Mouse (Mus musculus) MEL (cell line): ENCODE results near the gene Cmas. TPM values are rescaled to one million over a fixed set of nuclear protein-coding genes. Genes with fewer than 3 reads are reported as not detected.

Experiments used
- DNase-seq: peaks from one replicate; pipeline ENCODE4 v3.0.0; 2011; ENCODE audit warnings: low read depth, low spot score
- H3K27ac ChIP-seq: 2 replicates; pipeline ENCODE4 v1.5.1; 2012; ENCODE audit warnings: low read depth, mild to moderate bottlenecking, control low read depth, low read length, moderate library complexity; ENCODE audit not compliant: control insufficient read depth
- H3K27me3 ChIP-seq, 2 experiments: fragments of 150-350 bp in 1 of 2; sonication (generic) in 1 of 2; 2 replicates each; pipeline ENCODE4 v1.6.1; 2012; ENCODE audit warnings: low read length in 2 of 2, mild to moderate bottlenecking in 2 of 2, improper control_type of control experiment in 1 of 2, moderate library complexity in 1 of 2; ENCODE audit not compliant: insufficient read depth in 2 of 2, control insufficient read depth in 1 of 2
- H3K36me3 ChIP-seq, 2 experiments: 2 replicates each; pipeline ENCODE4 v1.6.1; 2012 to 2014; ENCODE audit warnings: low read length in 2 of 2, improper control_type of control experiment in 1 of 2, inconsistent platforms in 1 of 2, mild to moderate bottlenecking in 1 of 2; ENCODE audit not compliant: insufficient read depth in 2 of 2, control insufficient read depth in 1 of 2
- H3K4me1 ChIP-seq, 2 experiments: fragments of 150-350 bp in 1 of 2; sonication (generic) in 1 of 2; 2 replicates each; pipeline ENCODE4 v1.6.1; 2012; ENCODE audit warnings: low read length in 2 of 2, improper control_type of control experiment in 1 of 2, mild to moderate bottlenecking in 1 of 2; ENCODE audit not compliant: insufficient read depth in 2 of 2, control insufficient read depth in 1 of 2
- H3K4me3 ChIP-seq, 2 experiments: fragments of 150-350 bp in 1 of 2; sonication (generic) in 1 of 2; 2 replicates each; pipeline ENCODE4 v1.5.1; 2012; ENCODE audit warnings: low read depth in 2 of 2, low read length in 2 of 2, mild to moderate bottlenecking in 2 of 2, moderate library complexity in 2 of 2, control low read depth in 1 of 2, improper control_type of control experiment in 1 of 2; ENCODE audit not compliant: control insufficient read depth in 1 of 2, insufficient read depth in 1 of 2
- H3K79me2 ChIP-seq: 2 replicates; pipeline ENCODE4 v1.6.1; 2012; ENCODE audit warnings: mild to moderate bottlenecking, low read length, moderate library complexity; ENCODE audit not compliant: control insufficient read depth, poor library complexity, insufficient read depth
- H3K9ac ChIP-seq: 2 replicates; pipeline ENCODE4 v1.6.1; 2012; ENCODE audit warnings: low read depth, mild to moderate bottlenecking, control low read depth, low read length, moderate library complexity; ENCODE audit not compliant: control insufficient read depth, poor library complexity, severe bottlenecking
- H3K9me3 ChIP-seq: fragments of 150-350 bp; sonication (generic); replicated peaks from 2 replicates; pipeline ENCODE4 v1.6.1; 2012; ENCODE audit warnings: mild to moderate bottlenecking, low read length, improper control_type of control experiment, moderate library complexity; ENCODE audit not compliant: insufficient read depth
- BHLHE40 ChIP-seq: IDR thresholded peaks from 2 replicates; pipeline ENCODE4 v1.6.1; 2012; ENCODE audit warnings: low read depth, mild to moderate bottlenecking, inconsistent platforms, low read length, improper control_type of control experiment, borderline replicate concordance
- CHD1 ChIP-seq: IDR thresholded peaks from 2 replicates; pipeline ENCODE4 v1.6.1; 2012; ENCODE audit warnings: low read depth, mild to moderate bottlenecking, inconsistent platforms, low read length, improper control_type of control experiment
- ETS1 ChIP-seq: IDR thresholded peaks from 2 replicates; pipeline ENCODE4 v1.6.1; 2012; ENCODE audit warnings: low read depth, mild to moderate bottlenecking, inconsistent platforms, low read length, improper control_type of control experiment, moderate library complexity
- GABPA ChIP-seq: IDR thresholded peaks from 2 replicates; pipeline ENCODE4 v1.6.1; 2012; ENCODE audit warnings: low read depth, mild to moderate bottlenecking, inconsistent platforms, low read length, improper control_type of control experiment, moderate library complexity
- KAT2A ChIP-seq: conservative IDR thresholded peaks from 2 replicates; pipeline ENCODE4 v1.6.1; 2012; ENCODE audit warnings: low read depth, low read length, improper control_type of control experiment, inconsistent platforms
- MAX ChIP-seq: IDR thresholded peaks from 2 replicates; pipeline ENCODE4 v1.6.1; 2011; ENCODE audit warnings: low read length, improper control_type of control experiment
- MAZ ChIP-seq: IDR thresholded peaks from 2 replicates; pipeline ENCODE4 v1.6.1; 2012; ENCODE audit warnings: low read depth, mild to moderate bottlenecking, inconsistent platforms, low read length, improper control_type of control experiment
- MEF2A ChIP-seq: IDR thresholded peaks from 2 replicates; pipeline ENCODE4 v1.6.1; 2014; ENCODE audit warnings: low read depth, mild to moderate bottlenecking, inconsistent platforms, low read length, improper control_type of control experiment; ENCODE audit not compliant: poor library complexity, insufficient replicate concordance, severe bottlenecking; ENCODE audit errors: extremely low read depth
- MXI1 ChIP-seq: IDR thresholded peaks from 2 replicates; pipeline ENCODE4 v1.6.1; 2011; ENCODE audit warnings: mild to moderate bottlenecking, low read depth, low read length, improper control_type of control experiment
- MYB ChIP-seq: IDR thresholded peaks from 2 replicates; pipeline ENCODE4 v1.6.1; 2011; ENCODE audit warnings: mild to moderate bottlenecking, low read depth, low read length, improper control_type of control experiment
- MYC ChIP-seq: IDR thresholded peaks from 2 replicates; pipeline ENCODE4 v1.6.1; 2011; ENCODE audit warnings: low read depth, mild to moderate bottlenecking, low read length, improper control_type of control experiment, moderate library complexity
- NRF1 ChIP-seq: IDR thresholded peaks from 2 replicates; pipeline ENCODE4 v1.6.1; 2014; ENCODE audit warnings: low read depth, mild to moderate bottlenecking, inconsistent platforms, low read length, improper control_type of control experiment, moderate library complexity; ENCODE audit not compliant: poor library complexity, insufficient read depth, severe bottlenecking
- RAD21 ChIP-seq: IDR thresholded peaks from 2 replicates; pipeline ENCODE4 v1.6.1; 2011; ENCODE audit warnings: mild to moderate bottlenecking, low read depth, low read length, improper control_type of control experiment
- TAL1 ChIP-seq: IDR thresholded peaks from 2 replicates; pipeline ENCODE4 v1.6.1; 2012; ENCODE audit warnings: mild to moderate bottlenecking, inconsistent platforms, low read length, moderate library complexity, mixed read lengths
- TBP ChIP-seq: IDR thresholded peaks from 2 replicates; pipeline ENCODE4 v1.8.0; 2011; ENCODE audit warnings: low read depth, low read length, improper control_type of control experiment
- USF2 ChIP-seq, 2 experiments: IDR thresholded peaks; 2 replicates each; pipeline ENCODE4 v1.6.1; 2011 to 2012; ENCODE audit warnings: improper control_type of control experiment in 2 of 2, low read length in 2 of 2, borderline replicate concordance in 1 of 2, inconsistent platforms in 1 of 2, low read depth in 1 of 2, mild to moderate bottlenecking in 1 of 2; ENCODE audit not compliant: insufficient read depth in 1 of 2
- ZNF384 ChIP-seq: IDR thresholded peaks from 2 replicates; pipeline ENCODE4 v1.6.1; 2012; ENCODE audit warnings: low read depth, mild to moderate bottlenecking, inconsistent platforms, low read length, improper control_type of control experiment
- polyA plus RNA-seq, 2 experiments: library from polyadenylated mRNA; stranded (reverse) in 1 of 2; unstranded in 1 of 2; fragments of >175 nt in 1 of 2; fragments of >200 nt in 1 of 2; gene quantifications; 2 replicates each; pipeline versions ENCODE4 v1.2.1 to v1.2.4; 2012; ENCODE audit warnings: low replicate concordance in 2 of 2, low read depth in 1 of 2; ENCODE audit not compliant: insufficient read length in 2 of 2, insufficient read depth in 1 of 2, missing spikeins in 1 of 2
- total RNA-seq: library from RNA; depleted of rRNA; stranded (reverse); fragments of 300-350 nt; gene quantifications from 2 replicates; pipeline ENCODE4 v1.2.3, GENCODE M21; 2012

The Cmas gene
- total and polyA plus RNA-seq, 3 experiments: 29.4 to 55.0 TPM; not detected in 1

GRCm38 (mm10) chr6:142759633-142760032, 3.1 kb downstream of the Cmas start:
- H3K36me3 ChIP-seq: peaks cover 9 to 11% of the 10 kb centered on the region in 2 experiments
- H3K9me3 ChIP-seq: no peaks in the 10 kb centered on the region
- TF ChIP-seq USF2 (IDR thresholded peaks at IDR 0.05; ENCODE audit: borderline replicate concordance in 1 of 2, insufficient read depth in 1 of 2, low read depth in 1 of 2, low read length in 2 of 2): no peak
- no peak for TF ChIP-seq MEF2A
- no peak for TF ChIP-seq BHLHE40
- TF ChIP-seq NRF1: no peak
- TF ChIP-seq ZNF384: no peak
- no peak for TF ChIP-seq GABPA
- no peak for TF ChIP-seq TAL1
- no peak for TF ChIP-seq TBP
- no peak for TF ChIP-seq MAX
- TF ChIP-seq MYB: no peak
- TF ChIP-seq RAD21: no peak
- TF ChIP-seq ETS1: no peak
- no peak for TF ChIP-seq KAT2A
- TF ChIP-seq MXI1: no peak
- no peak for TF ChIP-seq MYC
- no peak for TF ChIP-seq CHD1
- H3K9ac ChIP-seq: no peak overlapping the region
- no peak overlapping the region for H3K27ac ChIP-seq
- no peaks in the 10 kb centered on the region for H3K27me3 ChIP-seq
- H3K79me2 ChIP-seq: peaks cover 20% of the 10 kb centered on the region
- H3K4me1 ChIP-seq: peaks cover 2 to 16% of the 10 kb centered on the region in 2 experiments
- no peak overlapping the region for H3K4me3 ChIP-seq
- no peak for DNase-seq

- H3K9me3 ChIP-seq: no peaks in the 10 kb centered on the region
- no peaks in the 10 kb centered on the region; a peak in 1 of 4 replicates for H3K4me1 ChIP-seq
- H3K36me3 ChIP-seq: peaks cover 0 to 24% of the 10 kb centered on the region in 2 experiments; a peak in 3 of 4 replicates
- no peak for DNase-seq
- TF ChIP-seq CHD1 (no peak), MAZ (no peak)
- H3K9ac ChIP-seq: no peak overlapping the region
- no peak overlapping the region for H3K4me3 ChIP-seq
- no peaks in the 10 kb centered on the region for H3K27me3 ChIP-seq
- peaks cover 4% of the 10 kb centered on the region; the same call in 1 of the 2 replicates for H3K79me2 ChIP-seq
- no peak overlapping the region for H3K27ac ChIP-seq
These were observed 8.4 kb downstream of the Cmas start for GRCm38 (mm10) chr6:142764933-142765332.
